Mouse (Mus musculus) left cerebral cortex, adult 2 months (tissue): ENCODE data around the gene Klhl8. TPM values are rescaled to one million over a fixed set of nuclear protein-coding genes. Genes with fewer than 3 reads are reported as not detected.

Experiments used
- DNase-seq, 2 experiments: peaks; one replicate each; pipeline ENCODE4 v3.0.0; 2021 to 2022; ENCODE audit warnings: low spot score in 2 of 2, mixed read lengths in 1 of 2; ENCODE audit errors: extremely low spot score in 1 of 2
- H3K27ac ChIP-seq: fragments of 200-600 bp; 2 replicates; pipeline ENCODE4 v1.8.1; 2022
- H3K4me3 ChIP-seq: fragments of 200-600 bp; 2 replicates; pipeline ENCODE4 v1.8.1; 2022
- CTCF ChIP-seq: fragments of 200-600 bp; IDR thresholded peaks from 2 replicates; pipeline ENCODE4 v1.8.1; 2022; ENCODE audit warnings: antibody characterized with exemption, mild to moderate bottlenecking, moderate library complexity
- intact Hi-C: fragments of 180-260 bp; cut with DNase I; formaldehyde crosslinking; loops from one replicate; pipeline ENCODE4 v1.15.1; 2025
- total RNA-seq, 2 experiments: library from RNA; stranded (reverse); gene quantifications; 2 replicates each; pipeline ENCODE4 v1.2.3; 2021

Gene Klhl8
- total RNA-seq, 2 experiments from 2014 or later = 33.1 to 35.3 TPM

- Histone ChIP-seq H3K4me3 (no peak overlapping the region), H3K27ac (no peak overlapping the region)
- no peak for TF ChIP-seq CTCF
- intact Hi-C loops = loop anchor here (2.0 to 10.0 kb wide), 3 partner anchors 57 to 189 kb away; partner anchors contain the start of genes Klhl8 and Nudt9
- no peak for DNase-seq
These were observed 55.4 kb downstream of the Klhl8 start for GRCm38 (mm10) chr5:103855483-103856211.

GRCm38 (mm10) chr5:103854807-103855194, 56.3 kb downstream of the Klhl8 start:
- TF ChIP-seq CTCF = no peak
- peak overlapping the region; percentile 65; the same call in 1 of the 2 replicates for H3K27ac ChIP-seq
- intact Hi-C loops = loop anchor here (5.0 to 10.0 kb wide), 2 partner anchors 58 to 190 kb away; partner anchors contain the start of genes Klhl8 and Nudt9
- no peak overlapping the region for H3K4me3 ChIP-seq
- DNase-seq = no peak

GRCm38 (mm10) chr5:103854041-103854806, 56.8 kb downstream of the Klhl8 start:
- peak; percentile 52 to 60 for DNase-seq
- peak; percentile 25 for TF ChIP-seq CTCF
- intact Hi-C loops = loop anchor here (10.0 kb wide), 1 partner anchor 191 kb away; the partner anchor contains the start of gene Nudt9
- Histone ChIP-seq H3K4me3 (0 out of 2 replicates have a peak overlapping the region, but pooled peaks have one; percentile 16), H3K27ac (peak overlapping the region; percentile 65)

- intact Hi-C loops = loop anchor here (10.0 kb wide), 1 partner anchor 192 kb away; the partner anchor contains the start of gene Nudt9
- no peak for DNase-seq
- Histone ChIP-seq H3K27ac (no peak overlapping the region), H3K4me3 (no peak overlapping the region)
- no peak for TF ChIP-seq CTCF
These were observed 58.1 kb downstream of the Klhl8 start for GRCm38 (mm10) chr5:103852756-103853549.

- no peak for TF ChIP-seq CTCF
- intact Hi-C loops = no loop called here
- Histone ChIP-seq H3K4me3 (no peak overlapping the region), H3K27ac (no peak overlapping the region)
- DNase-seq = no peak
These were observed 62.5 kb downstream of the Klhl8 start for GRCm38 (mm10) chr5:103848546-103848945.

GRCm38 (mm10) chr5:103846609-103847008, 64.5 kb downstream of the Klhl8 start:
- no peak for TF ChIP-seq CTCF
- H3K27ac ChIP-seq = no peak overlapping the region
- intact Hi-C loops = no loop called here
- DNase-seq = no peak
- no peak overlapping the region for H3K4me3 ChIP-seq

- Histone ChIP-seq H3K27ac (no peak overlapping the region), H3K4me3 (no peak overlapping the region)
- no peak for TF ChIP-seq CTCF
- intact Hi-C loops = no loop called here
- DNase-seq = no peak
These were observed 64.9 kb downstream of the Klhl8 start for GRCm38 (mm10) chr5:103846154-103846551.

- intact Hi-C loops = no loop called here
- no peak overlapping the region for H3K4me3 ChIP-seq
- no peak for DNase-seq
- H3K27ac ChIP-seq = no peak overlapping the region
- no peak for TF ChIP-seq CTCF
These were observed 65.5 kb downstream of the Klhl8 start for GRCm38 (mm10) chr5:103845418-103846153.

- no peak overlapping the region for H3K4me3 ChIP-seq
- no peak overlapping the region for H3K27ac ChIP-seq
- peak; percentile 67 for TF ChIP-seq CTCF
- peak in 1 of 2 experiments; percentile 41 for DNase-seq
- intact Hi-C loops = loop anchor here (5.0 kb wide), 1 partner anchor 487 kb away; no protein-coding TSS in a partner anchor
These were observed 67.1 kb downstream of the Klhl8 start for GRCm38 (mm10) chr5:103843938-103844337.

GRCm38 (mm10) chr5:103839265-103839626, 71.8 kb downstream of the Klhl8 start:
- no peak for DNase-seq
- H3K27ac ChIP-seq = no peak overlapping the region
- no peak for TF ChIP-seq CTCF
- no peak overlapping the region for H3K4me3 ChIP-seq
- intact Hi-C loops = no loop called here

- Histone ChIP-seq H3K4me3 (no peak overlapping the region), H3K27ac (no peak overlapping the region)
- intact Hi-C loops = no loop called here
- no peak for TF ChIP-seq CTCF
- no peak for DNase-seq
These were observed 72.4 kb downstream of the Klhl8 start for GRCm38 (mm10) chr5:103838550-103839264.
